Mouse (Mus musculus): ENCODE measurements around the gene Nin. TPM values are rescaled to one million over a fixed set of nuclear protein-coding genes. Genes with fewer than 3 reads are reported as not detected.

Nin gene
- total RNA-seq, 2 experiments from 2014 or later = 67.4 to 82.6 TPM

DNA sequence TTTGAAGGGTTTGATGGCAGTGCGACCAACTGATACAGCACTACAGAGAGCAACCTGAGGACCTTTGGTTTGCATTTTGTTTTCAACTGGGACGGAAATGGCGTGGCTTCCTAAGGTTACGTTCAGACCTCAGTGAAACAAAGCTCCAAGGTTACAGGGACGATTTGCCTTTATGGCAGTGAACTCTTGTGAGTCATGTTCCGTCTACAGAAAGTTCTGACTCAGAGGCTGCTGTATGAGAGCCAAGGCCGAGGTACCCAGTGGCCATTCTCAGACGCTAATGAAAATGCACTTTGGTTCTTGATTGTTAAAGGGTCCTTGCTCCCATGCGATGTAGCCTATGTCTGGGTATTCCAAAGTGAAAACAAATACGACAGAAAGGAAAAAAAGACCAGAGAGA is 3.6 kb upstream of the Nin start:
- Histone ChIP-seq H3K4me3 (no peak overlapping the region), H3K27ac (no peak overlapping the region)
- intact Hi-C loops (cut with DNase I) = loop anchor here (10.0 kb wide), 1 partner anchor 288 kb away; no protein-coding TSS in a partner anchor
- no peak for DNase-seq (ENCODE audit: extremely low spot score in 1 of 2, low spot score in 2 of 2)
- TF ChIP-seq CTCF (IDR thresholded peaks at IDR 0.05) = no peak

GRCm38 (mm10) chr12:70112090-70112383 is 1.5 kb downstream of the Nin start:
- Histone ChIP-seq H3K4me3 (peak overlapping the region; percentile 88), H3K27ac (peak overlapping the region; percentile 98)
- TF ChIP-seq CTCF (IDR thresholded peaks at IDR 0.05) = no peak
- no peak for DNase-seq (ENCODE audit: extremely low spot score in 1 of 2, low spot score in 2 of 2)
- intact Hi-C loops (cut with DNase I) = loop anchor here (5.0 to 10.0 kb wide), 3 partner anchors 35 to 293 kb away; partner anchors contain the start of gene Trim9

GRCm38 (mm10) chr12:70111367-70112089 is 2.0 kb downstream of the Nin start:
- intact Hi-C loops (cut with DNase I) = loop anchor here (5.0 to 10.0 kb wide), 3 partner anchors 36 to 293 kb away; partner anchors contain the start of gene Trim9
- peak; percentile 71 to 75 for DNase-seq (ENCODE audit: extremely low spot score in 1 of 2, low spot score in 2 of 2)
- TF ChIP-seq CTCF (IDR thresholded peaks at IDR 0.05) = no peak; the same call in 1 of the 2 replicates
- H3K27ac ChIP-seq = peak overlapping the region; percentile 98
- H3K4me3 ChIP-seq = peak overlapping the region; percentile 88

DNA sequence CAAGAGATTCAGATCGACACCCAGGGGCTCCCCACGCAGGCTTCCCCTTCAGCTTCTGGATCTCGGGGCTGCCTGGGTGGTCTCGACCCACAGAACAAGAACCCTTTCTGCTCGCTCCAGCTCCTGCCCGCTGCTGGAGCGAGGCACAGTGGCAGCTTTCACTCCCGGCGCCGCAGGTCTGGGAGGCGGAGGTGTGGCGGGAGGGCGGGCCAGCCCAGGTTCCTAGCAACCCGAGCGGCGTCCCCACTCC is 2.5 kb downstream of the Nin start:
- intact Hi-C loops (cut with DNase I) = loop anchor here (5.0 to 10.0 kb wide), 3 partner anchors 36 to 294 kb away; partner anchors contain the start of gene Trim9
- no peak for TF ChIP-seq CTCF (IDR thresholded peaks at IDR 0.05)
- DNase-seq (ENCODE audit: extremely low spot score in 1 of 2, low spot score in 2 of 2) = no peak
- H3K27ac ChIP-seq = peak overlapping the region; percentile 98
- H3K4me3 ChIP-seq = peak overlapping the region; percentile 88

DNA sequence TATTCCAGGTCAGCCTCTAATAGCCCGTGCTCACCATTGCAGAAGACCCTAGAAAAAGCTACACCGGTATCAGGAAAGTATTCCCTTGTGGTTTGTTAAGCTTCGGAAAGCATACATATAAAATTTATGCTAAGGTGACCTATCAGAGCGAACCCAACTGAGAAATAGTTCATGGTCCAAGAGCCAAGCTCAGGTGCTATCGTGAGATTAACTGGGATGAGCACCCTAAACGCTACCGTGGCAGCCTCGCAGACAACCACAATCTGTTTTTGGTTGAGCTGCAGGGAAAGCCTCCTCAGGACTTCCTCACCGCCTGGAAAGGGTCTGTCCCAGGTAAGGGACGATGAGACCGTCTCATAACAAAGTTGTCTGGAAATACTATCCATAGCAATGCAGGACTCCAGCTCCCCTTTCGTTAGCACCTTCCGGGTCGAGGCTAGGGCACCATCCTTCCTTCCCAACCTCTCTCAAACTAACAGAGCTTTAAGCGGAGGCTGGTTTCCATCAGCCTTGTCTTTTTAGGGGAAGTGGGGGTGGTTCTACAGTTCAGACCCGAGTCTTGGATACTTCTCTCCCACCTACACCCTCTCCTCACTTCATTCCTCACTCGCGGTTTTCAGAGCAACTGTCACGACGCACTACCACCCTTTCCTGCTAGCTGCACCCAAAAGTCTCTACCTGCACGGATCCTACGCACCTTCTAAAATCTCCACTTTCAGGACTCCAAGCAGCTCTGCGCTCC is 3.0 kb downstream of the Nin start:
- H3K27ac ChIP-seq = peak overlapping the region; percentile 98
- no peak for TF ChIP-seq CTCF (IDR thresholded peaks at IDR 0.05)
- intact Hi-C loops (cut with DNase I) = loop anchor here (5.0 to 10.0 kb wide), 3 partner anchors 37 to 294 kb away; partner anchors contain the start of gene Trim9
- H3K4me3 ChIP-seq = peak overlapping the region; percentile 88
- peak; percentile 53 for DNase-seq (ENCODE audit: extremely low spot score in 1 of 2, low spot score in 2 of 2)

- H3K4me3 ChIP-seq = peak overlapping the region; percentile 88
- no peak for TF ChIP-seq CTCF (IDR thresholded peaks at IDR 0.05)
- DNase-seq (ENCODE audit: extremely low spot score in 1 of 2, low spot score in 2 of 2) = no peak
- intact Hi-C loops (cut with DNase I) = loop anchor here (5.0 to 10.0 kb wide), 3 partner anchors 37 to 295 kb away; partner anchors contain the start of gene Trim9
- H3K27ac ChIP-seq = peak overlapping the region; percentile 98
These were observed 3.6 kb downstream of the Nin start for GRCm38 (mm10) chr12:70109921-70110320.

DNA sequence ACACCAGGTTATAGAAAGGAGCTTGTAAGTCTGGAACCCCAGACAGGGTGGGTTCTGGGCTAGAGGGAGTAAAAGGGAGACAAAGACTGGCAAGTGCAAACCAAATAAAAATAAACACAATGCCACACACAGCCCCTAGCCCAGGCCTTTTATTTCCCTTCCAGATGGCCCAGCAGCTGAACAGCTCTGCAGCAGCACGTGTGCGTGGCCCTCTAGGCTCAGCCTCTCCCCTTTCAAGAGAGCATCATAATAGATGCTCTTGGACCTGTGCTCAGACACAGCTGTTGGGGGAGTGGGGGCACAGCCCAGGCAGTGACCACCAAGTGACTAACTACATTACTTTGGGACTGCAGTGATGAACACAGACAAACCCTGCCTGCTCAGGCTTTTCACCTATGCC is 5.4 kb downstream of the Nin start:
- Histone ChIP-seq H3K27ac (no peak overlapping the region), H3K4me3 (no peak overlapping the region)
- no peak for DNase-seq (ENCODE audit: extremely low spot score in 1 of 2, low spot score in 2 of 2)
- no peak for TF ChIP-seq CTCF (IDR thresholded peaks at IDR 0.05)
- intact Hi-C loops (cut with DNase I) = no loop called here

GRCm38 (mm10) chr12:70106508-70106907 is 7.0 kb downstream of the Nin start:
- intact Hi-C loops (cut with DNase I) = no loop called here

DNA sequence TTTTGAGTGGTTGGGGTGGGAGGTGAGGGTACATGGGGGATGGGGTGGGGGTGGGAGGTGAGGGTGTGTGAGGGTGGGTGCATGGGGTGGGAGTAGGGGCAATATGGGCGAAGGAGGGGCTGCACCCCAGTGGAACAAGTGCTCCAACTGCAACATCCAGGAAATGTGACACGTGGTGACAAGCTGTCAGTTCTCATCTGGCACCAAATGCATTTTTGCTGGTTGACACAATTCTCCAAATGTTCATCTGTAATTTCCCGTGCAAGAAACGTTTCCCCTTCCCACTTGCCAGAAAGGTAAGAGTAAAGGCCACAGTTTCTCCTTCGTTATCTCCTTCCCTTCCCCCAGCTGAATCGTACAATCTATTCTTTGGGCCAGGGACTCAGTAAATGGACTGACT is 7.6 kb downstream of the Nin start:
- DNase-seq (ENCODE audit: extremely low spot score in 1 of 2, low spot score in 2 of 2) = no peak
- no peak overlapping the region; the same call in 1 of the 2 replicates for H3K27ac ChIP-seq
- no peak for TF ChIP-seq CTCF (IDR thresholded peaks at IDR 0.05)
- no peak overlapping the region for H3K4me3 ChIP-seq
- intact Hi-C loops (cut with DNase I) = no loop called here

More at GRCm38 (mm10) chr12:70106508-70106907, 7.0 kb downstream of the Nin start:
- no peak for DNase-seq (ENCODE audit: extremely low spot score in 1 of 2, low spot score in 2 of 2)
- Histone ChIP-seq H3K4me3 (no peak overlapping the region), H3K27ac (peak overlapping the region; percentile 17; the same call in 1 of the 2 replicates)
- TF ChIP-seq CTCF (IDR thresholded peaks at IDR 0.05) = no peak

GRCm38 (mm10) chr12:70104776-70105420 is 8.6 kb downstream of the Nin start:
- H3K4me3 ChIP-seq = no peak overlapping the region
- TF ChIP-seq CTCF (IDR thresholded peaks at IDR 0.05) = no peak
- no peak overlapping the region for H3K27ac ChIP-seq
- DNase-seq (ENCODE audit: extremely low spot score in 1 of 2, low spot score in 2 of 2) = no peak
- intact Hi-C loops (cut with DNase I) = no loop called here

DNA sequence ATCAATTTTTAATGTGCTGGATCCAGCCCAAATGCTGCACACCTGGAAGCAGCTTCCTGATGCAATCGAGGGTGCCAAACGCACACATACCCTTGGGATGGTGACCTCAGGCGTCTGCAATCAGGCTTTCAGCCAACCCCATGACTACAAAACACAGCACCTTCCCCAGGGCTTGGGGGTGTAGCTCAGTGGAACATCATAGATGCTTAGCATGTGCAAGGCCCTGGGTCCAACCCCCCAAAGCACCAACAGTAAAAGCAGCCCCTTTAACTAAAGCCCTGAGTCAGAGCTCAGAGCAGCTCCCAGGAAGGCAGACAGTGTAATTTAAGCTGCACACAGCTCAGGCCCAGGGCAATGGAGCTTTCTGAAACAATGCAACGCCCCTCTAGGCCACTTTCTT is 9.3 kb downstream of the Nin start:
- intact Hi-C loops (cut with DNase I) = no loop called here
- H3K27ac ChIP-seq = no peak overlapping the region
- no peak for TF ChIP-seq CTCF (IDR thresholded peaks at IDR 0.05)
- no peak for DNase-seq (ENCODE audit: extremely low spot score in 1 of 2, low spot score in 2 of 2)
- H3K4me3 ChIP-seq = no peak overlapping the region

DNA sequence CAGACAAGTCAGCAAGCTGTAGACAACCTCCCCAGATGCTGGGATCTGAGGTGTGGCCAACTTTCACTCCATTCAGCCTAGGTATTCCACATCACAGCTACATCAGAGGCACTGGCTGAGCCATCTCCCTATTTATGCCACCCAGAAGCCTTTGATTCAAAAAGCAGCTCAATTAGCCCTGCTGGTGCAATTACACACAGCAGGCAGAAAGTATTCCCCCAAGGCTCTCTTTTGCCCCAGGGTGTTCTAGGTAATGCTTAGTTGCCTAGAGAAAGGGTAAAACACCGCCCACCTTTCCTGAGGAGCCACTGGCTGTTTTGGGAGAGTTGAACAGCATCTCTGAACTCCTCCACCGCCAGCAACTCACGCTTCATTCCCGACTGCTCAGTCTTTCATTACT is 10.3 kb downstream of the Nin start:
- Histone ChIP-seq H3K4me3 (no peak overlapping the region), H3K27ac (no peak overlapping the region)
- TF ChIP-seq CTCF (IDR thresholded peaks at IDR 0.05) = no peak; the same call in 1 of the 2 replicates
- DNase-seq (ENCODE audit: extremely low spot score in 1 of 2, low spot score in 2 of 2) = no peak
- intact Hi-C loops (cut with DNase I) = no loop called here

Measured in left cerebral cortex, adult 2 months (tissue).